Mouse (Mus musculus) left cerebral cortex, postnatal 36 days (tissue): ENCODE measurements at regions not wholly inside any gene's neighbourhood (a gene's known extent, or its start where the extent isn't known, plus 50 kb on each side); places are given as distances from the start of the nearest gene placed in this dataset.
"Not testable (repeated sequence)": the region's sequence is repeated elsewhere in the genome, so short reads cannot be mapped to it uniquely, and the experiment has no call there.

ENCODE experiments used
- DNase-seq, 2 experiments: peaks; one replicate each; pipeline ENCODE4 v3.0.0; 2021 to 2022; ENCODE audit warnings: low spot score in 2 of 2, mixed read lengths in 1 of 2
- intact Hi-C: fragments of 180-260 bp; cut with DNase I; formaldehyde crosslinking; loops from one replicate; pipeline ENCODE4 v1.15.1; 2025

GRCm38 (mm10) chr2:168424277-168425099, 143.0 kb upstream of the Kcng1 start:
- DNase-seq: peak; percentile 24 to 32
- intact Hi-C loops: no loop called here

GRCm38 (mm10) chr2:168423551-168423950, 142.0 kb upstream of the Kcng1 start:
- intact Hi-C loops: no loop called here
- DNase-seq: no peak

- intact Hi-C loops: no loop called here
- no peak for DNase-seq
These were observed 133.6 kb upstream of the Kcng1 start for GRCm38 (mm10) chr2:168415140-168415539.

DNA sequence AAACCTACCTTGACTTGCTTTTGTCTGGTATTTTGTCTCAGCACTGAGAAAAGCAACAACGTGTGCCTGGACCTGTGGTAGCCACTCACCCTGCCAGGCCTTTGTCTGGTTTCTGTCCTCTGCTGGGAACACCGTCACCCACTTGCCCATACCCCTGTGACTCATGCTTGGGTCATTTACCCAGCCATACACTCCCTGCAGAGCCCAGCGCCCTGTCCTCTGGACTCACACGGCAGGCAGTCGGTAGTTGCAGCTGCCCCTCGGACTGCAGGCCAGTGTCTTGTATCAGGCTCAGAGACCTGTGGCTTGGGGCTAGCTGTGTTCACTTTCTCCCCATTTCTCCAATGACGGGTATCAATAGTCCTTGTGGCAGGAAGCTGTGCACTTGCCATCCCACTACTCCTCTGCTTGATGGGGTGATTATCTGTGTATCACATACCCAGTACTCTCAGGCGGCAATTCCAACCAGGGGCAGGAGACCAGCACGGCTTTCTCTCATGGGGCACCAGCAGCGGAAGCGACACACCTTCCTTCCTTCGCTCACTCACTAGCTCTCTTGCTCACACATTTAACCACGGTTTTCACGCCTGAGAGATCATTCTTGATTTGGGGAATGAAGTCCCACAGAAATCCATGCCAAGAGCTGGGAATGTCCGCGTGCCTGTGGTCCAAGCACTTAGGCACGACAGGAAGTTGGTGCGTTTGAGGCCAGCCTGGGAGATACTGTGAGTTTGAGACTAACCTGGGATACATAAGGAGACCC, 132.8 kb upstream of the Kcng1 start:
- no peak for DNase-seq
- intact Hi-C loops: no loop called here

- intact Hi-C loops: no loop called here
- no peak for DNase-seq
These were observed 131.3 kb upstream of the Kcng1 start for GRCm38 (mm10) chr2:168412853-168413252.

DNA sequence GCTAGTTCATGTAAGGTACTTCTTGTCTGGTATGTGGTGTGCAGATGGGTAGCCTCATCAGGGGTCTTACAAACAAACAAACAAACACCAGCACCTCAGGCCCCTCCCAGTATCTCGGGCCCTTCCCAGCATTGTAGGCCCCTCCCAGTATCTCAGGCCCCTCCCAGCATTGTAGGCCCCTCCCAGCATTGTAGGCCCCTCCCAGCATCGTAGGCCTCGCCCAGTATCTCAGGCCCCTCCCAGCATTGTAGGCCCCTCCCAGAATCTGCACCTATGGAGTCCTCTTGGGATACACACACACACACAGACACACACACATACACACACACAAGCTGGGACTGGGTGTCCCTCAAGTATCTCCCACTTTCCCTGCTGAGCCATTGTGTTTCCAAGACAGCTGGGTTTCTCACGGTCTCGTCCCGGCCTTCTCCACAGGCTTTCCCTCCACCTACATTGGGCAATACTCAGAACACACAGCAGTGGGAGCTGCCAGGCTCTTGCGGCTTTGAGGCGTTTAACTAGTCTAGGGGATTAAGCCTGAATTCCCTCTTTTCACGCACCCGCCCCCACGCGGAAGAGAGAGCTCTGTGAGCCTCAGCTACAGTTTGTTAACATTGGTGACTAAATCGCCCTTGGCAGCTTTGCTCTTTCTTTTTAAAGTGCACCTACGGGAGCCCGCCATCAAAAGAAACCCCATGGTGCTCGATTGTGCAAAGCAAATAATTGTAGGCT, 121.4 kb upstream of the Kcng1 start:
- intact Hi-C loops: no loop called here
- peak; percentile 36 to 39 for DNase-seq

- DNase-seq: no peak
- intact Hi-C loops: no loop called here
These were observed 117.7 kb upstream of the Kcng1 start for GRCm38 (mm10) chr2:168399088-168399709.

GRCm38 (mm10) chr2:168396316-168396715, 114.8 kb upstream of the Kcng1 start:
- intact Hi-C loops: no loop called here
- no peak for DNase-seq

GRCm38 (mm10) chr2:168393341-168393740, 111.8 kb upstream of the Kcng1 start:
- DNase-seq: no peak
- intact Hi-C loops: no loop called here

GRCm38 (mm10) chr2:168392171-168392570, 110.6 kb upstream of the Kcng1 start:
- intact Hi-C loops, DNase-seq: not testable (repeated sequence)

DNA sequence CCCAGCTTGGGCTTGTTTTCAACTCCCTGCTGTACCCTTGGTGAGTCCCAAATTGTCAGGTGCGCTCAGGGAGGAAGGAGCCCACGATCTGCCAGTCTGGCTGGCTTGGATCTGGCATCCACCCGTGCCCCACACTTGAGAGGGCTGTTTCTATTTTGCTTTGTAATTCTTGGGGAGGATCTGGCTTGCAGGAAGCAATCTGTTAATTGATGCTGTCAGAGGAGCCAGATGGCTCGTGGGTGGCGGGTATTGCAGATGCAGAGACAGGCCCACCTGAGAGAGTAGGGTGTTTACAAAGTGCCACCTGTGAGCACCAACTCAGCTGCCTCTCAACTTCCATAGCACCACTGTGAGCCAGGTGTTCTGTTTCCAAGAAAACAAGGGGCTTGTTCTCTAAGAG, 99.1 kb upstream of the Kcng1 start:
- intact Hi-C loops: loop anchor here (2.0 kb wide), 1 partner anchor 60 kb away; no protein-coding TSS in a partner anchor

GRCm38 (mm10) chr2:168372356-168372755, 90.8 kb upstream of the Kcng1 start:
- no peak for DNase-seq
- intact Hi-C loops: no loop called here

More for the DNA sequence above, 99.1 kb upstream of the Kcng1 start:
- peak; percentile 35 to 38 for DNase-seq

DNA sequence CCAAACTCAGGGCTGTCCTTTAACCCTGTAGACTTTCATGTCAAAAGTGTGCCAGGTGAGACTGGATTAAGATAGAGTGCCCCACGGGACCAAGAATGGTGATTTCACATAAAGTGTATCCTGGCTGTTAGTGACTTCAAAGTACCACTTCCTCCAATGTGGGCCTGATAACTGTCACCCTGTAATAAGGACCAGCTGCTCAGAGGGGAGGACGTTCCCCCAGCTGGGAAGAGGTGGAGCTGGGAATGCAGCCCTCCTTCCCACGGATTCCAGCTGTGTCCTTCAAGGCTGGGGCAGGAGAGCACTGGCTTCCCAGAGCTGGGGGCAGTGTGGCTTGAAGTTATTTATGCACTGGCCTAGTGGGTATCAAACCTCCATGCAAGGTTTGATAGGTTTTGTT, 89.7 kb upstream of the Kcng1 start:
- DNase-seq: no peak
- intact Hi-C loops: no loop called here

DNA sequence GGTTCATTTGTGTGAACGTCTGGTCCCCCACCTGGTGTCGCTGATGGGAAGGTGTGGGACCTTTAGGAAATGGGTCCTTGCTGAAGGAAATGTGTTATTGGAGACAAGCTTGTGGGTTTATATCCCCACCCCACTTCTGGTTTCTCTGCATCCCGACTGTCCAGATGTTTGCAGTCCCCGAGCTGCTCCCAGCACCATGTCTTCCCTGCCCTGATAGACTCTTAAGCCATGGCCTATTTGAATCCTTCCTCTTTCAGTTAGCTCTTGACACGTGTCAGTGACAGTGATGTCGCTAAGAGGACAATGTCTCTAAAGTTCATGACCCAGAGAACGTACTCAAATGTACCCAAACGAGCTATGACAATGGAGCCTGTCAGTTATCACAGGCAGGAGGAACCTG, 77.7 kb upstream of the Kcng1 start:
- intact Hi-C loops: no loop called here
- no peak for DNase-seq

- peak; percentile 28 to 37 for DNase-seq
- intact Hi-C loops: no loop called here
These were observed 77.0 kb upstream of the Kcng1 start for GRCm38 (mm10) chr2:168358551-168358950.

- DNase-seq: no peak
- intact Hi-C loops: no loop called here
These were observed 76.3 kb upstream of the Kcng1 start for GRCm38 (mm10) chr2:168357815-168358214.

DNA sequence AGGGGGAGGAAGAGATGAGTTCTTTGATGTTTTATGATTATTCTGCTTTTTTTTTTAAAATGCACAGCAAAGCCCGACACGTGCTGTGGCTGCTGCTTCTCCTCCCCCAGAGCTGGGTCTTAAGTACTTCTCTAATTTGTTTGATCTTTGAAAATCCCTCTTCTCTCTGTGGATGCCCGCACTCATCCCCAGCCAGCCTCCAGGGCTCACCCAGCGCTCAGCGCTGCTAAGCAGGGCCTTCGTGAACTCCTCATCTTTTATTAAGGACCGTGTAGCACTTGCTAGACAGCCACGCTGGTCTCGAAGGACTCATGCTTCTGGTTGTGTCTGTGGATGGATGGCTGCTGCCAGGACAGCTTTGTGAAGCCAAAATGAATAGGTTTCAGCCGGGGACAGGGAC, 72.9 kb upstream of the Kcng1 start:
- intact Hi-C loops: no loop called here

GRCm38 (mm10) chr2:168352626-168353025, 71.1 kb upstream of the Kcng1 start:
- intact Hi-C loops: no loop called here
- DNase-seq: peak; percentile 76 to 83

More for the DNA sequence above, 72.9 kb upstream of the Kcng1 start:
- no peak for DNase-seq

GRCm38 (mm10) chr2:168352194-168352593, 70.7 kb upstream of the Kcng1 start:
- intact Hi-C loops: no loop called here
- DNase-seq: no peak

DNA sequence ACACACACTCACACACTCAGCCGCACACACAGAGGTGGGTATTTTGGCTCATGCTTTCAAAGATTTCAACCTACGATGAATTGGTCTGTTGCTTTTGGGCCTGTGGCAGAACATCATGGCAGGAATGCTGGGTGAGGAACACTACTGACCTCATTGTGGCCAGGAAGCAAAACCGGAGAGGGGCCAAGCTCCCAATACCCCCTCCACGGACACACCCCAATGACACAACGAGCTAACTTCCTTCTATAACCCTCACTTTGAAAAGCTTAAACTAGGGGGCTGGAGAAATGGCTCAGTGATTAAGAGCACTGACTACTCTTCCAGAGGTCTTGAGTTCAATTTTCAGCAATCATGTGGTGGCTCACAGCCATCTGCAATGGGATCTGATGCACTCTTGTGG, 63.8 kb upstream of the Kcng1 start:
- no peak for DNase-seq
- intact Hi-C loops: no loop called here
